Mouse (Mus musculus): Measurements from ENCODE around the gene Pcna. TPM values are rescaled to one million over a fixed set of nuclear protein-coding genes. Genes with fewer than 3 reads are reported as not detected.
"Not testable (repeated sequence)": the region's sequence is repeated elsewhere in the genome, so short reads cannot be mapped to it uniquely, and the experiment has no call there.

Pcna gene
- total RNA-seq (2015) (782 and 829 TPM in 2 replicates), total RNA-seq (2017) (543 and 606 TPM in 2 replicates)

DNA sequence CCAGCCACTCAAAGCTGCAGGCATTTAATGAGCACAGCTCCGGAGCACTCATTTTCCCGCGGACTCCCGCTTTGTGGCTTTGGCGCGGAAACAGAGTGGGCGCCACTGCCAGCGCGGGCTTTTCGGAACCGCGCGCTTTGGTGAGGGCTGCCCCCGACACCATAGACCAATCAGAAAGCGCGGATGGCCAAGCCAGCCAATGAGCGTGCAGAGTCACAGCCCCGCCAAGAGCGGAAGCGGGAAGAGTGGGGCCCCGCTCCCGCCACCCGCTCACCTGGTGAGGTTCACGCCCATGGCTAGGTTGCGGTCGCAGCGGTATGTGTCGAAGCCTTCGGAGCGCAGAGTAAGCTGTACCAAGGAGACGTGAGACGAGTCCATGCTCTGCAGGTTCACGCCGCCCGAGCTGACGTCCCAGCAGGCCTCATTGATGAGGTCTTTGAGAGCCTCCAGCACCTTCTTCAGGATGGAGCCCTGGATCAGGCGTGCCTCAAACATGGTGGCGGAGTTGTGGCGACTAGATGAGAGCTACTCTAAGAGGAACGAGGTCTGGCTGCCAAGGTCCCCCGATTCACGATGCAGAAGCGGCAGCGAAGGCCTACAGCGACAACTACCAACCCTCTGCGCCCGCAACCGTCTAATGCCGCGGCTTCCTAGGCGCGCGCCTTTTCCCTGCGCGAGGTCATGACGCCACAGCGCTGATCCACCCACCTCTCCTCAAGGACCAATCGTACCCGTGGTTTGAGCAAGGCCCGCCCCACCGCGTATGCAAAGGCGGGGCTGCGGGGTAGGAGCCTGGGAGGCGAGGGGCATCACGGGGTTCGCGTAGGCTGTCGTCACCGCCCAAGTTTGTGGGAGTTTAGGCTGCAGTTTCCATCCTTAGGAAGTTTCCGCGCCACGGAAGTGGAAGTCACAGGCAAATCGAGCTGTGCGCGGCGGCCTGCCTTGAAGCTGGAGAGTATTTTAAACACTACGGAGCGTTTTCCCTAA is at the start of gene Pcna:
TSS of gene Pcna (minus strand) at position 773 of the 987 bp plus-strand sequence.
- peak; percentile 90 for ATAC-seq (replicated peaks; ENCODE audit: poor library complexity)

DNA sequence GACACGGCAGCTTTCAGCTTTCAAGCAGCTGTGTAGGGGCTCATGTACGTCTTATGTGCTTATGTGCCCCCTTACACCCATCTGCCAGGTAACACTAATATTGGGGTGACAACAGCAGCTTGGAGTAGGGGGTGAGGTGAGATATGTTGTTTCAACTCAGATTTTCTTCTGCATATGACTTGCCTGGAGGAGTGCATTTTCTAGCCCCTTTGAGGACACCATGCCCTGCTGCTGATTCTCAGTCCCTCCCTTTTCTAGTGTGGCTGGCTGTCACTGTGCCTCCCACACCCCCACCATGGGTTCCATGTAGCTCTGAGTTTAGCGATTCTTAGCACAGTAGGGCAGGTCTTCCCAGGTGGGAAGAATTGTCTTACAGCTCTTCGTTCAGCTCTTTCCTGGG is 48.3 kb upstream of the Pcna start:
- no peak for ATAC-seq (replicated peaks; ENCODE audit: poor library complexity)

DNA sequence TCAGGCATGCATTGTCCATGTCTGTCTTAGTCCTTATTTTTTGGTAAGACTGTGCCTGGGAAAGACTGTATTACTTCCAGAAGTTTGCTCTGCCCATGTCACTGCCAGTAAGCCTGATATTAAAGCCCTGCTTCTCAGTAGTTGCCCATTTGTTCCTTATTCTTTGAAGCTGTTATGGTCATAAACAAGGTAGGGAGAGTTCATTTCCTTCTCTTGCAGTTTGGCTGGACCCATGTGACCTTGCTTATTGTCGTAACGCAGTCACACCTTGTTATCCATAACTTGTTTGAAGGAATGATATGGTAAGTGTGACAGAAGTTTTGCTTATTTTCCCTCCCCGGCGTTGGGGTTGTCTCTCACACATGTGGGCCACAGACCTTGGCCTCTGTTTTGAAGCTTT is 45.1 kb upstream of the Pcna start:
- ATAC-seq (replicated peaks; ENCODE audit: poor library complexity), result no peak

DNA sequence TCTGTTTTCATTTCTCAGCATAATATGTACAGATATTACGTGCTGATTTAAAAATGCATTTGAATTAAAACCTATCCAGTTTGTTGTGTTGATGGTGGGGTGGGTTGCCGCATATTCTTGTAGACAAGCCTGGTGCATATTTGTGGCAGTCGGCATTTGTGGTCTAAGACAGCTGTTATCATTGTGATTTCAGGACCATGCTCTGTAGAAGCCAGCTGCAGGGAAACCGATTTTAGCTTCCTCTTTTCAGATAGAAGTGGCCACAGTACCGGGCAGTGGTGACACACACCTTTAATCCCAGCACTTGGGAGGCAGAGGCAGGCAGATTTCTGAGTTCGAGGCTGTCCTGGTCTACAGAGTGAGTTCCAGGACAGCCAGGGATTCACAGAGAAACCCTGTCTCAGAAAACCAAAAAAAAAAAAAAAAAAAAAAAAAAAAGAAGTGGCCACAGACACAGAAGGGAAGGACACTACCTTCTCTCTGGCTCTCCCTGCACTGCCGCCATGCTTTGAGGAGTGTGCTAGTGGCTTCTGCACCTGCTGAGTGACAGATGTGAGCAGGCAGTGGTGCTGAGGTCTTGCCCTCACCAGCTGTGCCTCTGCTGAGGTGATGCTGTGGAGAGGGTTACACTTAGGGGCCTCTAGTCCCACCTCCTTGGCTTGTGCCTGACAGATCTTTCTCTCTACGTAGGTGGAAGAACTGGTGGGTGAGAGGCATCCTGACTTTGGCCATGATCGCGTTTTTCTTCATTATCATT is 40.8 kb upstream of the Pcna start:
- peak; percentile 63 for ATAC-seq (replicated peaks; ENCODE audit: poor library complexity)

DNA sequence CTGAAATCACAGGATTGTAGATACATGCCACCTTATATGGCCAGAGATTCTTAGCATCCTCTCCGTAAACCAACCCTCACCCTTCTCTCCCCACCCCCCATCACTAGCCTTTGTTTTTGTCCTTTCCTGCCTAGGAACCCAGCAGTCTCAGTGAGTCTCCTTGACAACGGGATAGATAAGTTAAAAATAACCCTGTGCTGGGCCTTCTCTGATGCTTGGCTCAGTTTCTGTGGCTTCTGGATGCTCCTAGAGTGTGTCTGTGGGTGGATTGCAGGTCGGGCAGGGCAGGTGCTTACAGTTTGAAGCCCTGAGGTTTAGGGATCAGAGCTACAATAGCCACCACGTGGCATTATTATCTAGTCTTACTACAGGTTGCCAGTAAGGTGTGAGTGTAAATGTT is 39.0 kb upstream of the Pcna start:
- ATAC-seq (replicated peaks; ENCODE audit: poor library complexity), result no peak

DNA sequence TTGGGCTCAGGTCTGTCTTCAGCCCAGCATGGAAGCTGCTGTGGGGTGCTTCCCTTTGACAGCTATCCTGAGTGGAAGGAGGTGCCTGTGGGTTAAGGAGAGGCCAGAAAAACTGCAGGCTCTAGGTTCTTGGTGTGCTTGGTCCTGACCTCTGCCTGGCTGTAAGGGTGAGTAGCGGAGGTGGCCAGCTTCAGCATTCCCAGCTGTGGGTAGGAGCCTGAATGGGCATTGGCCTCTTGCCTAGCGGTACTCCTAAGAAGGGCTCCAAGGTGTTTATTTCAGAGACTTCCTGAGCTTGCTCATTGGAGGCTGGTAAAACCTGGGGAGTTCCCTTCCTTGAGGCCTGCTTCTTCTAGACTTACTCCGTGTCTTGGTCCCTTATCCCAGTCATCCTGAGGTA is 38.2 kb upstream of the Pcna start:
- no peak for ATAC-seq (replicated peaks; ENCODE audit: poor library complexity)

DNA sequence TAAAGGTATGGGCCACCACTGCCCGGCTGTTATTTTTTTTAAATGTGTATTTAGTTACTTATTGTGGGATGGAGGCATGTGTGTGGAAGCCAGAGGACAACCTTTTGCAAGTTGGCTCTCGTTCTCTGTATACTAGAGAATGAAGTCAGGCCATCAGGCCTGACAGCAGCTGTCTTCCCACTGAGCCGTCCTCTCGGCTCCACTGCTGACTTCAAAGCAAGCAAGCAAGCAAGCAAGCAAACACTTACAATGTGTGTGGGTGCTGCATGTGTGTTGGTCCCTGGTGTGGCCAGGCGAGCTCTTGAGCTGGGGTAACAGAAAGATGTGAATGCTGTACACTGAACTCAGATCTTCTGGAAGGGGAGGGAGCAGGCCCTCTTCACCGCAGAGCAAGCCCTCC is 37.7 kb upstream of the Pcna start:
- no peak for ATAC-seq (replicated peaks; ENCODE audit: poor library complexity)

DNA sequence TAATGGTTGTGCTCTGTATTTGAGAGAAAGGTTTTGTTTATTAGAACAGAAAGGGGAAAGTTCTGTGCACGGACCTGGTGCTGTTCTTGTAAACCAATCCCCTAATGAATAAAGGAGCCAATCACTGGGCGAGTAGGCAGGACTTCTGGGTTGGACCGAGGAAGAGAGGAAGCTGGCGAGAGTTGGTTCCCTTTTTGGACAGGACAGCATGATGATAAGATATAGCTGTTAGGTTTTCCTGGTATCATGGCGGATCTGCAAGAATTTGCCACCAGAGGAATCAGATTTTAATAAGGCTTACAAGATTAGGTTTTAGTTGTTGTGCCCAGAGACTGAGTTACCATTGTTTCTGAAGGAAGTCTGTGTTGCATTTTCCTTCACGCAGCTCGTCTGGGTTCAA is 36.1 kb upstream of the Pcna start:
- ATAC-seq (replicated peaks; ENCODE audit: poor library complexity), result not testable (repeated sequence)

DNA sequence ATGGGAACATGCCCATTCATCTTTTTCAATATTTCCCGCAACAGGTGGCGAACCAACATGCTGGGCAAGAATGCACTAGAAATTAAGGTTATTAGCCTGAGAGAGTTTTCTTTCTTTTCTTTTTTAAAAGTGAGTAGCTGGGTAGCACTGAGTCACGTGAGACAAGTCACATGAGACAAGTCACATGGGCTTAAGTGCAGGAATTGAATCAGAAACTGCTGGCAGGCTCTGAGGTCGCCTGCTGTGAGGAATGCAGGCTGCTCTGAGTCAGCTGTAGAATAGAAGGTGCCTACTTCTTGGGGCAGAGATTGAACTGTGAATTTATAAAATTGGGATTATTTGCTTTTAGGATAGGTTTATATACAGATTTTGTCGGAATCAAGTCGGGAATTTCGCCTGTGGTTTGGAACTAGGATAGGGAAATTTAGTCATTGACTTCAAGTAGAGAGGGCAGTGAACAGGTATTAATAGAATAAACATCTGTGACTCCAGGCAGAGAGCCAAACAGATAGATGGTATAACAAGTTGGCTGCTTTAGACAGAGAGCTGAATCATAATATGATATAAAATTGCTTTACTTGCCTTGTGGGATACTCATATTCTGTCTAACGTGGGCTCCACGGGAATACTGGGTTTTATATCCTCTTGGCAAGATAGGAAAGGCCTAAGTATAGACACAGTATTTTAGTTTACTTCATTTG is 33.4 kb upstream of the Pcna start:
- ATAC-seq (replicated peaks; ENCODE audit: poor library complexity), result no peak

DNA sequence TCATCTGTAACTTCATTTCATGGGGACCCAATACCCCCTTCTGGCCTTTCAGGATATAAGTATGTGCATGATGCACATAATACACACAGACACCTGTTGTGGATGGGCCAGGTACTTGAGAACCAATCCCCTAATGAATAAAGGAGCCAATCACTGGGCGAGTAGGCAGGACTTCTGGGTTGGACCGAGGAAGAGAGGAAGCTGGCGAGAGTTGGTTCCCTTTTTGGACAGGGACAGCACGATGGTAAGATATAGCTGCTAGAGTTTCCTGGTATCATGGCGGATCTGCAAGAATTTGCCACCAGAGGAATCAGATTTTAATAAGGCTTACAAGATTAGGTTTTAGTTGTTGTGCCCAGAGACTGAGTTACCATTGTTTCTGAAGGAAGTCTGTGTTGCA is 32.6 kb upstream of the Pcna start:
- not testable (repeated sequence) for ATAC-seq (replicated peaks; ENCODE audit: poor library complexity)

DNA sequence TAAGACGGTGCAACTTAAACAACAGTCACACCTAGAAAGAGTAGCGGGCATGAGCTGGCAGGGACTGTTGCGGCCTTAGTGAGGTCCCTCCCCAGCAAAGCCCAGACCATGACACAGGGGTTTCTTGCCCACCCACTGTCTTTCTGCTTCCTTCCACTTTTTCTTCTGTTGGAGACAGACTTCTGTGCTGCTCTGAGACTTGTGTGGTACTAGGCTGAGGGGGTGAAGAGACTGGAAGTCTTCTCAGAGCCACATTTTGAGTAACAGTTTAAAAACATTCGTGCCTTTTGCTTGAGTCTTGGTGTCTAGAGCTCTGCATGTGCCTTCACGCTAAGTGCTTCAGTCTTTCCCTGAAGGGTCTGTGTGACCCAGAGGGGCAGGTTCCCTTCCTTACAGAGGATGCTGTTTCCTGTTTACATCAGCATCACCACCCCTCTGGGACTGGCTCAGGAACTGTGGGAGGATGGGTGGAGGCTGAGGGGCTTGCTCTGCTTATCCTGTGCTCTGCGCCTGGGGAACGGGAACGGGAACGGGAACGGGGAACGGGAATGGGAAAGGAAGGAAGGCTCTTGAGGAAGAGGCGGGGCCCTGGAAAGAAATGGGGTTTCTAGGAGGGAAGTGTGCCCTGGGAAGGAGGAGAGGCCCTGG is 31.5 kb upstream of the Pcna start:
- ATAC-seq (replicated peaks; ENCODE audit: poor library complexity), result peak; percentile 34

DNA sequence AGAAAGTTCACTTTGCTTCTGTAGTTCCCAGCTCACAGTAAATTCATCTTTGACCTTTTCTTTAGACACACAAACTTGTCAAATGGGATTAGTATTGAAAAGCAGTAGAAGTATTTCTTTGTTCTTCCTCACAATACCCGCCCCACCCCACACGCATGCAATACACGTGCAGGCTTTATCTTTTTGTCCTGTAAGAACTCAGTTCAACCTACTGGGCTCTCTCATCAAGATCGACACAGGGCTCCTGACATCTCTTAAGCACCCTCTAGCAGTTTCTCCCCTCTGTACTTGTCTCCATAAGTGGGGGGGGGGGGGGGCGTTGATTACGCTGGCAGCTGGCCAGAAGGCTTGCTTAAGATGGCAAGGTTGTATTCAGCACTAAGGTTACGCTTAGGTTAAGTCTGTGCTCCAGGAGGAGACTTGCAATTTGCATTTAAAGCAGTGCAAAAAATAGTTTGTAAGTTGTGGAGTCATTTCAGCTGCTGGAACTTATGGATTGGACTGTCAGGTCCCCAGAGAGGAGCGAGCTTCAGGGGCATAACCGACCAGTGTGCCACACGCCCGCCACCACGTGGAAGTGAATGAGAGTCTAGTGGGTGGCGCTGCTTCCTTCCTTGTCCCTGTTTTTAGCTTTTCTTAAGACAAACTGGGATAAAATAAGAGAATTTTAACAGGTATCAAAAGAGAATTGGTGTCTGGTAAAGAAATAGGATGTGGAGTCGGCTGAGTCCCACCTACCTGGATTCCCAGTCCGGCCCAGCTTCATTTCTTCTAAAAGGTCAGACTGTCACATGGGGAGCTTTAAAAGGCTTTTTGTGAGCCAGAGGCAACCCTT is 30.3 kb upstream of the Pcna start:
- ATAC-seq (replicated peaks; ENCODE audit: poor library complexity), result peak; percentile 46

DNA sequence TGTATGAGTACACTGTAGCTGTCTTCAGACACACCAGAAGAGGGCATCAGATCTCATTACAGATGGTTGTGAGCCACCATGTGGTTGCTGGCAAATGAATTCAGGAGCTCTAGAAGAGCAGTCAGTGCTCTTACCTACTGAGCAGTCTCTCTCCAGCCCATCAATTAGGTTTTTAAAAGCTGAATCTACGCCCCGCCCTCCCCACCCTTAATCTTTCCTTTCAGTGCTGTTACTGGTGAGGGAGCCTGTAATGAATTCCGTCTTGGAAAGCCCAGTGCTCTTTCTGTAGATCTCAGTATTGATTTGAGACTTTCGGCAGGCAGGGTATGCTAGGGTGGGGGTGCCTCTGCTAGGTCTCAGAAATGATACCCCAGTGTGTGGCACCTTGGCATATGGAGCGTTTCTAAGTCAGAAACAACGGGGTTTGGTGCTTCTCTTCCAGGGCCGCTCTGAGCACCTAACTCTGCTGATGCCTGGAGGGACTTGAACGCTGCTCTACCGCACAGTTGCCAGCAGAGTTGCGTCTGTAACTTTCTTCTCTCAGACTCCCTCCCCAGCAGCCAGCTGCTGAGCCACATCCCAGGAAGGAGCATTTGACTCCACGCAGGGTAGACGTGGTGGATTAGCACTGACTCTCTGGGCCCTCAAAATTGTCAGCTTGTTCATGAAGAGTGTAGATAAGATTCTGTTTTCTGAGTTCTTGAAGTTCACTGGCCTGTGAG is 29.5 kb upstream of the Pcna start:
- ATAC-seq (replicated peaks; ENCODE audit: poor library complexity), result peak; percentile 12

DNA sequence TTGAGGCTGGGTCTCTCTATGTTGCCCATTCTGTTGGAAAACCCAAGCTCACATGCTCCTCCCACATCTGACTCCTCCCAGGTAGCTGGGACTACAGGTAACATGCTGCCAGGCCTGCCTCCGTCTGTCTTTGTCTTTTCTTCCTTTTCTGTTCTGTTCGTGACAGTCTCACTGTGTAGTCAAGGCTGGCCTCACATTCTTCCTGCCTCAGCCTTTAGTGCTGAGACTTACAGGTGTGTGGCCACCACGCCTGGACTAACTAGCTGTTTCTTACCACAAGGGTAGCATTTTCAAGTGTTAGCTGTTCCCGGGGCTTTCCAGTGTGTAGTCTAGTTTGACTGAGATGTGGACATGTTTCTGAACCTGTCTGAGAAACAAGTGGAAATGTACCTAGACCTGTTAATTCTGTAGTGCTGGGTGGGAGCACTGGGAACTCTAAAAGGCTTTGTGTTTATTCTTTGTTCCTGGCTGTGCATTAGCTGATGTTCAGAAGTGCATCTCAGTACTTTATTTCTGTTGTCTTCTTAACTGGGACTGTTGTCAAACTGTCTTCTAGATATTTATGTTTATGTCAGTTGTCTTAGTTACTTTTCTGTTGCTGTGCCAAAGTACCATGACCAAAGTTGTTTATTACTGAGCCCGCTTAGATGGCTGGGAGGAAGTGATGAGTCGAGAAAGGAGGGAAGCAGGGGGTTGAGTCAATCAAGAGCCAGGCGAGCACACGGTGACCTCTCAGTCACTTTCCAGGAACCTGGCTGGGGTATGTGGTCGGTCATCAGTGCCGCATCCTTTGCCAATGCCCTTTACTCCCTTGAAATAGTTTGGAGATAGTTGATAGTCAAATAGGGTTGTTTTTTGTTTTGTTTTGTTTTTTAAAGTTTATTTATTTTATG is 28.7 kb upstream of the Pcna start:
- ATAC-seq (replicated peaks; ENCODE audit: poor library complexity), result peak; percentile 45

DNA sequence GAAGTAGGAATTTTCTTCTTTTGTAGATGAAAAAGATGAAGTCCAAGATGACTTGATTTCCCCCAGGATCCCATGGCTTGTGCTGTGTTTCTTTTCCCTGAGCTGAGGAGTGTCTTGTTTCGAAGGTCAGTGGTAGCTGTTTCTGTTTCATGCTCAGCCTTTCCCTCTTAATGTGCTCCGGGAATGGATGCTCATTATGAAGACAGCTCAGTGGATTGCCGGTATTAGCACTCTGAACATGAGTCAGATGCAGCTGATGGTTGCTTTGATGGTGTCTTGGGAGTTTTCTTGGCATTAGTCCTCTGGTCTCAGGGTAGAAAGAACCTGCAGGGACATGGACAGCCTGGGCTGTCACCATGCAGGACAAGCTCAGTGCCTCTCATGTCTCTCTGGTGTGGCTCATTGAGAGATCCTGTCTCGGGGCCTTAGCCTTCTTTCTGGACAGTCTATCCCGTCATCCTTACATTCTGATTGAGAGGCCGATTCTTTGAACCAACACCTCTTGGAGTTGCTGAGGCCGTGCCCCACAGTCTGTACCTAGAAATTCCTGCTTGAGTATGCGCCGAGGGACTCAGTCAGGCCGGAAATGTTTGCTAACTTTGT is 27.5 kb upstream of the Pcna start:
- no peak for ATAC-seq (replicated peaks; ENCODE audit: poor library complexity)

DNA sequence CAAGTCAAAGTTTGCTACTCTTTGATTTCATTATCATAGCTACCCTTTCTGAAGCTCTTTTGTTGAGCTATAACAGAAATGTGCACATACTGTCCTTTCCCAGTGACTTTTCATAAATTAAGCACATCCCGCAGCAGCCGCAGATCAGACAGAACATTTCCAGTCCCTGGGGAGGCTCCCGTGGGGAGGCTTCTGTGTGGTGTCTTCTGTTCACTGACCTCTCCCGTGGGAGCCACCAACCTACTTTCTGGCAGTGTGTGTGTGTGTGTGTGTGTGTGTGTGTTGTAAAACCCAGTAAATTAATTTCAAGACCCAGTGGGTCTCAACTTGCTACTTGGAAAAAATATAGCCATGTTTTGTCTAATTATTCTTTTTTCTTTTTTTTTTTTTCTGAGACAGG is 26.9 kb upstream of the Pcna start:
- no peak for ATAC-seq (replicated peaks; ENCODE audit: poor library complexity)

DNA sequence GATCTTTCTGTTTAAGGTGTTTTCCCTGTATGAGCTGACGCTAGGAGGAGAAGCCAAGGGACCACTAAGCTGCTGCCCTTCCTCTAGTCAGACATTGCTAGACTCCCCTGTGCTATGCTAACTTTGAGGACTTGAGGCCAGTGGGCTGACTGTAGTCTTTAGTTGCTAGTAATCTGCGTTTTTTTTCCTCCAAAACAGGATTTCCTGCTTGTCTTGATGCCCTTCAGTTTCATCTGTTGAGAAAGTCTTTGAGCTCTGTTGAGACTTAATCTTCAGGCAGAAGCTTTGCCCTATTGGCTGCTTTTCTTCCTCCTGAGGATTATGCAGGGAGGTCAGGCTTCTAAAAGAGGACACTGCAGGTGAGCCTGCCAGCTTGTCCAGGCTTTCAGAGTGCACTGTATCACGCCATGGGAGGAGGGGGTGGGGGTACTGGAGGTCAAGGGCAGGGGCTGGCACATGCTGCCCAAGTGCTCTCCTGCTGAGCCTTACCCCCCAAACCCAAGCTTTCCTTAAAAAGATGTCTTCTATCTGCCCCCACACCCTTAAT is 26.3 kb upstream of the Pcna start:
- ATAC-seq (replicated peaks; ENCODE audit: poor library complexity), result no peak

All from megakaryocyte progenitor cell, adult 5-6 weeks (primary cell).